Mouse (Mus musculus): Measurements from ENCODE around the gene Prn. TPM values are rescaled to one million over a fixed set of nuclear protein-coding genes. Genes with fewer than 3 reads are reported as not detected.

The Prn gene
- total and polyA plus RNA-seq, 2 experiments from 2014 or later, result 0.76 TPM; not detected in 1

DNA sequence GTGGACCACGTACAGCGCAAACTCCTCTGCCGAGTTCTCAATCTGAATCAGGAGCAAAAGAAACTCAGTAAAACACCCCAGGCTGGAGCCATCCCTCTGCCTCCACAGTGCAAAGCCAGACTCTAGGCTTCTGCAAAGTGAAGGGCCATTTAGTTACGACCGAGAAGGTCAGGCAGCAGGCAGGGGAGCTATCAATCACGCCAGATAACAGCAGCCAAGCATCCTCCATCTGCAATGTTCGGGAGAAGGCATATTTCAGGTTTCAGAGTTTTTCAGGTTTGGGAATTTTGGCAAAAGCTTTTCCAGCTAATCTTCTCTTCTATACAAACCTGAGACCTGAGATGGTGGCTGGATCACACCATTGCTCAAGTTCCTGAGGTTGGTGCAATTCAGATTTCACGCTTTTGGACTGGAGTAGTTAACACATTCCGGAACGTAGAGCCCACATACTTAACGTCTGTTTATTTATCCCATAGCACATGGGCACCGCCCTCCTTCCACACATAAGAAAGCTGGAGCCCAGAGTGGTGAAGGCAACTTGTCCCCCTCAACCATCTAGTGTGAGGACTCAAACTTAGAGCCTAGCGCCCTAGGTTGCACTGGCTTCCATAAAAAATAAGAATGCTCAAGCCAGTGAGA lies 92.1 kb downstream of the Prn start:
- Histone ChIP-seq H3K9me3 (ENCODE audit: low read length) (no peaks in the 10 kb centered on the region), H3K27me3 (ENCODE audit: insufficient read depth, low read length) (no peaks in the 10 kb centered on the region), H3K4me3 (ENCODE audit: low read depth, low read length) (no peak overlapping the region), H3K4me1 (ENCODE audit: insufficient read depth) (no peaks in the 10 kb centered on the region), H3K36me3 (ENCODE audit: insufficient read depth) (peaks cover 49% of the 10 kb centered on the region), H3K9ac (no peak overlapping the region), H3K4me2 (ENCODE audit: low read depth) (no peak overlapping the region), H3K27ac (ENCODE audit: low read depth, low read length) (no peak overlapping the region)
- ATAC-seq (no peak), DNase-seq (no peak)
- 90% methylated on average over 13 of the region's 13 CpGs for WGBS
- TF ChIP-seq CTCF (IDR thresholded peaks at IDR 0.05; ENCODE audit: low read depth), result no peak

DNA sequence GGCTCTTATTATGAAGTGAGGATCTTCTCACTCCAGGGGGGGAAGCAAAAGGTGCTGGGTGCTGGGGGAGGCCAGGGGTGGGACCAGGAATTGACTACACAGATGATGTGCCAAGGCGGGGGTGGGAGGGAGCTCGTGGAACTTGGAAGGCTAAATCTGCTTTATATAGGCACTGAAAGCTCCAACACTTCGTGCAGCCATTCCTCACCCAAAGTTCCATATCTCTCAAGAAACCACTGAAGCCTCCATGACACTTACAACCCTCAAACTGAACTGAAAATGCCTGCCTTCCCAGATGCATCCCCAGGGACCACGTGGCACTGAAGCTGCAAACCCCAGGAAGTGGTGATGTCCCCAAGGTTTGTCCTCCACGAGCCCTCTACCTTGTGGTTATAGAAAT lies 94.2 kb downstream of the Prn start:
- no peaks in the 10 kb centered on the region for H3K27me3 ChIP-seq (ENCODE audit: insufficient read depth, low read length)
- ATAC-seq (no peak), DNase-seq (no peak)
- no peak overlapping the region for H3K4me3 ChIP-seq (ENCODE audit: low read depth, low read length)
- no peak for TF ChIP-seq CTCF (IDR thresholded peaks at IDR 0.05; ENCODE audit: low read depth)
- peaks cover 57% of the 10 kb centered on the region for H3K36me3 ChIP-seq (ENCODE audit: insufficient read depth)
- no peaks in the 10 kb centered on the region for H3K4me1 ChIP-seq (ENCODE audit: insufficient read depth)
- H3K4me2 ChIP-seq (ENCODE audit: low read depth), result no peak overlapping the region
- H3K9me3 ChIP-seq (ENCODE audit: low read length), result no peaks in the 10 kb centered on the region
- H3K9ac ChIP-seq, result no peak overlapping the region
- H3K27ac ChIP-seq (ENCODE audit: low read depth, low read length), result no peak overlapping the region
- 86% methylated on average over 5 of the region's 5 CpGs for WGBS

DNA sequence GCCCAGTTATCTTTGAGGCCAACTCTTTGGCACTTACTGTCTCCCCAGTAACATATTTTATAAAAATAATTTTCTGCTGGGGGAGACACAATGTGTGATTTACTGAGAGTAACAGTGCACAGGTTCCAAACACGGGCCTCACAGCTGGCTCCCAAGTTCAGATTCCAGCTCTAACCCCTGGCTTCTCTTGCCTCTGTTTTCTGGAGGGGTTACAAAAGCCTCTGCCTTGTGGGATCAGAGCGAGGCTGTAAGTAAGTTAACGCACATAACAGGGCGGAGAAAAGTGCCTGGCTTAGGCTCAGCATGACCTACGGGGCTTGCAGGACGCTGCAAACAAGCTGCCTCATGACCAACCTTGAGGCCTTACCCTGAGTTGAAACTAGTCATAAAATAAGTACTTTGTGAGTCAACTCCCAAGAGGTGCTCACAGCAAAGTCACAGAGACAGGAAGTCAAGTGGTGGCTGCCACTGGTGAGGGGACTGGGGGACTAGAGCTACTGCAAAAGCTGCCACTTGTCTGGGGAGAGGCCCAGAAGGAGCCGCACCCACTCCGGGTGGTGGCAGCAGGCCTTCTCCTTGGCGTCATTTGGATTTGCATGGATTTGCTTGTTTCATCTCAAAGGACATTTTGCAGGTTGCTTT lies 94.9 kb downstream of the Prn start:
- Histone ChIP-seq H3K27ac (ENCODE audit: low read depth, low read length) (no peak overlapping the region), H3K4me2 (ENCODE audit: low read depth) (no peak overlapping the region), H3K4me3 (ENCODE audit: low read depth, low read length) (no peak overlapping the region), H3K9ac (no peak overlapping the region), H3K9me3 (ENCODE audit: low read length) (no peaks in the 10 kb centered on the region), H3K36me3 (ENCODE audit: insufficient read depth) (peaks cover 57% of the 10 kb centered on the region), H3K4me1 (ENCODE audit: insufficient read depth) (no peaks in the 10 kb centered on the region), H3K27me3 (ENCODE audit: insufficient read depth, low read length) (no peaks in the 10 kb centered on the region)
- no peak for DNase-seq
- 89% methylated on average over 9 of the region's 9 CpGs for WGBS
- ATAC-seq, result no peak
- TF ChIP-seq CTCF (IDR thresholded peaks at IDR 0.05; ENCODE audit: low read depth), result no peak

DNA sequence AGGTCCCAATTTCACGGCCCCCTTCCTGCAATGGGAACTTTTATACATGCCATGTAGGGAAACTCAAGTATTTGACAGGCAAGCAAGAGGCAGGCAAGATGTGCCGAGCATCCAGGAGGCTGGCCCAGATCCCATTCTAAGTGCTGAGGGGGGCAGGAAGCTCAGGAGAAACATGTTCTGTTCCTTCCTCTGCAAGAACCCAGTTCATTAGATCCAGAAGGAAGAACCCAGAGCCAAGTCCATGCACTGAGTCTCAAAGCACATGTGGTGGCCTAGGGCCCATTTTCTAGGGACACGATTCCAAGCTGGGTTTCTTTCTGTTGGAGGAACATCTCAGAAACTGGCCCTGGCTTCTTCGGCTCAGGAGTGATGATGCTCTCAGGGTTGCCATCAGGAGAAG lies 95.7 kb downstream of the Prn start:
- WGBS, result 83% methylated on average over 4 of the region's 4 CpGs
- no peak overlapping the region for H3K9ac ChIP-seq
- no peak overlapping the region for H3K4me2 ChIP-seq (ENCODE audit: low read depth)
- no peaks in the 10 kb centered on the region for H3K4me1 ChIP-seq (ENCODE audit: insufficient read depth)
- no peak overlapping the region for H3K4me3 ChIP-seq (ENCODE audit: low read depth, low read length)
- no peaks in the 10 kb centered on the region for H3K27me3 ChIP-seq (ENCODE audit: insufficient read depth, low read length)
- no peak overlapping the region for H3K27ac ChIP-seq (ENCODE audit: low read depth, low read length)
- DNase-seq (no peak), ATAC-seq (no peak)
- H3K36me3 ChIP-seq (ENCODE audit: insufficient read depth), result peaks cover 53% of the 10 kb centered on the region
- H3K9me3 ChIP-seq (ENCODE audit: low read length), result no peaks in the 10 kb centered on the region
- TF ChIP-seq CTCF (IDR thresholded peaks at IDR 0.05; ENCODE audit: low read depth), result no peak

Other genes starting within 250 kb of the Prn start
- gene Erv3, start 50.2 kb upstream of the Prn start, total RNA-seq (2014; rRNA removed), result not detected in 2 replicates
- 0.06 TPM in 1 of 2 replicates, not detected in the other for gene Erv3, start 50.2 kb upstream of the Prn start, polyA plus RNA-seq (2015; fragmentation: Nextera tagmentation; extraction: Ambion mirVana)
- 352 and 356 TPM in 2 replicates for gene Prnp, start within 50 bp of the Prn start, total RNA-seq (2014; rRNA removed)
- 353 and 423 TPM in 2 replicates for gene Prnp, start within 50 bp of the Prn start, polyA plus RNA-seq (2015; fragmentation: Nextera tagmentation; extraction: Ambion mirVana)
- 3.5 and 4.4 TPM in 2 replicates for gene Prnd, start 40.9 kb downstream of the Prn start, total RNA-seq (2014; rRNA removed)
- gene Prnd, start 40.9 kb downstream of the Prn start, polyA plus RNA-seq (2015; fragmentation: Nextera tagmentation; extraction: Ambion mirVana), result 6.0 and 6.2 TPM in 2 replicates
- 32.8 and 33.5 TPM in 2 replicates for gene Rassf2, start 120.3 kb downstream of the Prn start, total RNA-seq (2014; rRNA removed)
- 15.3 and 19.4 TPM in 2 replicates for gene Rassf2, start 120.3 kb downstream of the Prn start, polyA plus RNA-seq (2015; fragmentation: Nextera tagmentation; extraction: Ambion mirVana)
- gene Slc23a2, start 235.2 kb downstream of the Prn start, total RNA-seq (2014; rRNA removed), result 49.2 and 57.2 TPM in 2 replicates
- gene Slc23a2, start 235.2 kb downstream of the Prn start, polyA plus RNA-seq (2015; fragmentation: Nextera tagmentation; extraction: Ambion mirVana), result 29.0 and 36.2 TPM in 2 replicates

All from forebrain, postnatal 0 days (tissue).